Mouse (Mus musculus) midbrain, embryonic 10.5 days (tissue): Measurements from ENCODE around the gene Olfr251. TPM values are rescaled to one million over a fixed set of nuclear protein-coding genes. Genes with fewer than 3 reads are reported as not detected.
"Not testable (repeated sequence)": the region's sequence is repeated elsewhere in the genome, so short reads cannot be mapped to it uniquely, and the experiment has no call there.

Experiments used
- DNase-seq: peaks from one replicate; pipeline ENCODE4 v3.0.0-alpha.2; 2017; ENCODE audit warnings: low spot score
- H3K27ac ChIP-seq: fragments of 300-500 bp; sonication (generic); replicated peaks from 2 replicates; pipeline ENCODE4 v1.5.1; 2016; ENCODE audit warnings: mild to moderate bottlenecking
- H3K27me3 ChIP-seq: fragments of 300-500 bp; sonication (generic); 2 replicates; pipeline ENCODE4 v1.6.1; 2016; ENCODE audit warnings: low read depth, mild to moderate bottlenecking; ENCODE audit not compliant: poor library complexity, severe bottlenecking
- H3K36me3 ChIP-seq: fragments of 300-500 bp; sonication (generic); 2 replicates; pipeline ENCODE4 v1.6.1; 2016; ENCODE audit warnings: mild to moderate bottlenecking, moderate library complexity
- H3K4me1 ChIP-seq: fragments of 300-500 bp; sonication (generic); 2 replicates; pipeline ENCODE4 v1.6.1; 2016
- H3K4me3 ChIP-seq: fragments of 300-500 bp; sonication (generic); 2 replicates; pipeline ENCODE4 v1.5.1; 2016; ENCODE audit warnings: mild to moderate bottlenecking, moderate library complexity
- H3K9me3 ChIP-seq: fragments of 300-500 bp; sonication (generic); replicated peaks from 2 replicates; pipeline ENCODE4 v1.6.1; 2016; ENCODE audit warnings: mild to moderate bottlenecking
- WGBS: fragments of 180-500 bp; shearing (Covaris S2); methylation state at CpG from one replicate; pipeline ENCODE4 v1.1.7; 2016; 5-methylcytosine and 5-hydroxymethylcytosine counted together
- polyA plus RNA-seq: library from polyadenylated mRNA; unstranded; fragments of >200 nt; fragmentation: Nextera tagmentation; extraction: Ambion mirVana; gene quantifications from 2 replicates; pipeline ENCODE4 v1.2.1, GENCODE M21; 2016

The Olfr251 gene
- polyA plus RNA-seq: not detected in 2 replicates

GRCm38 (mm10) chr9:38376786-38377185, at the start of gene Olfr251:
Gene Olfr251, plus strand, starts transcription at chr9:38377086.
- no peak for DNase-seq
- no peaks in the 10 kb centered on the region for H3K36me3 ChIP-seq
- no peaks in the 10 kb centered on the region for H3K9me3 ChIP-seq
- WGBS: 79% methylated on average over 2 of the region's 2 CpGs
- H3K27ac ChIP-seq: no peak within 1 kb of the TSS
- no peaks in the 10 kb centered on the region for H3K27me3 ChIP-seq
- no peaks in the 10 kb centered on the region for H3K4me1 ChIP-seq
- H3K4me3 ChIP-seq: no peak within 1 kb of the TSS

- Histone ChIP-seq H3K9me3 (no peaks in the 10 kb centered on the region), H3K4me1 (no peaks in the 10 kb centered on the region), H3K27ac (no peak within 1 kb of the TSS), H3K27me3 (no peaks in the 10 kb centered on the region), H3K4me3 (no peak within 1 kb of the TSS), H3K36me3 (no peaks in the 10 kb centered on the region)
- 86% methylated on average over 3 of the region's 3 CpGs for WGBS
- no peak for DNase-seq
Measured at GRCm38 (mm10) chr9:38328760-38329159, 48.1 kb upstream of the Olfr251 start, which contains the start of gene Olfr25. Gene Olfr25, plus strand, starts transcription at chr9:38329060.

GRCm38 (mm10) chr9:38348111-38348510, 28.8 kb upstream of the Olfr251 start, which contains the start of gene Olfr898:
Gene Olfr898, plus strand, starts transcription at chr9:38348411.
- H3K4me3 ChIP-seq: no peak within 1 kb of the TSS
- no peaks in the 10 kb centered on the region for H3K36me3 ChIP-seq
- no peaks in the 10 kb centered on the region for H3K4me1 ChIP-seq
- 96% methylated on average over 4 of the region's 4 CpGs for WGBS
- no peaks in the 10 kb centered on the region for H3K27me3 ChIP-seq
- no peaks in the 10 kb centered on the region for H3K9me3 ChIP-seq
- H3K27ac ChIP-seq: no peak within 1 kb of the TSS
- no peak for DNase-seq

- Histone ChIP-seq H3K27ac (no peak within 1 kb of the TSS), H3K36me3 (no peaks in the 10 kb centered on the region), H3K4me1 (no peaks in the 10 kb centered on the region), H3K27me3 (no peaks in the 10 kb centered on the region), H3K9me3 (no peaks in the 10 kb centered on the region), H3K4me3 (no peak within 1 kb of the TSS)
- WGBS: 95% methylated on average over 2 of the region's 2 CpGs
- no peak for DNase-seq
Measured at GRCm38 (mm10) chr9:38366596-38366995, 10.3 kb upstream of the Olfr251 start, which contains the start of gene Olfr250. Gene Olfr250, plus strand, starts transcription at chr9:38366896.

- DNase-seq: no peak
- Histone ChIP-seq H3K27ac (no peak within 1 kb of the TSS), H3K27me3 (no peaks in the 10 kb centered on the region), H3K9me3 (no peaks in the 10 kb centered on the region), H3K36me3 (no peaks in the 10 kb centered on the region), H3K4me3 (no peak within 1 kb of the TSS), H3K4me1 (no peaks in the 10 kb centered on the region)
- 84% methylated on average over 1 of the region's 1 CpGs for WGBS
Measured at GRCm38 (mm10) chr9:38401398-38401797, 24.5 kb downstream of the Olfr251 start, which contains the start of gene Olfr147. Gene Olfr147, plus strand, starts transcription at chr9:38401698.

- not testable (repeated sequence) for H3K27ac ChIP-seq, H3K4me3 ChIP-seq, H3K9me3 ChIP-seq, H3K27me3 ChIP-seq, DNase-seq, H3K4me1 ChIP-seq, H3K36me3 ChIP-seq
- WGBS: 94% methylated on average over 3 of the region's 3 CpGs
Measured at GRCm38 (mm10) chr9:38407502-38407901, 30.6 kb downstream of the Olfr251 start.

GRCm38 (mm10) chr9:38413502-38413901, 36.6 kb downstream of the Olfr251 start:
- 94% methylated on average over 14 of the region's 14 CpGs for WGBS
- not testable (repeated sequence) for H3K36me3 ChIP-seq, DNase-seq, H3K4me3 ChIP-seq, H3K27me3 ChIP-seq, H3K27ac ChIP-seq, H3K4me1 ChIP-seq
- H3K9me3 ChIP-seq: peaks cover 21% of the 10 kb centered on the region

- no peak for DNase-seq
- Histone ChIP-seq H3K36me3 (no peaks in the 10 kb centered on the region), H3K4me1 (no peaks in the 10 kb centered on the region), H3K27ac (no peak overlapping the region), H3K4me3 (no peak overlapping the region), H3K9me3 (no peaks in the 10 kb centered on the region), H3K27me3 (no peaks in the 10 kb centered on the region)
Measured at GRCm38 (mm10) chr9:38423801-38424200, 46.9 kb downstream of the Olfr251 start.

- Histone ChIP-seq H3K4me1 (no peaks in the 10 kb centered on the region), H3K27me3 (no peaks in the 10 kb centered on the region), H3K27ac (no peak overlapping the region), H3K4me3 (no peak overlapping the region), H3K9me3 (no peaks in the 10 kb centered on the region), H3K36me3 (no peaks in the 10 kb centered on the region)
- WGBS: 56% methylated on average over 1 of the region's 1 CpGs
- DNase-seq: no peak
Measured at GRCm38 (mm10) chr9:38427026-38427425, 50.1 kb downstream of the Olfr251 start.

- 90% methylated on average over 1 of the region's 1 CpGs for WGBS
- no peak within 1 kb of the TSS for H3K4me3 ChIP-seq
- no peak for DNase-seq
- H3K9me3 ChIP-seq: no peaks in the 10 kb centered on the region
- H3K27me3 ChIP-seq: no peaks in the 10 kb centered on the region
- H3K27ac ChIP-seq: no peak within 1 kb of the TSS
- no peaks in the 10 kb centered on the region for H3K4me1 ChIP-seq
- no peaks in the 10 kb centered on the region for H3K36me3 ChIP-seq
Measured at GRCm38 (mm10) chr9:38429155-38429554, 52.3 kb downstream of the Olfr251 start, which contains the start of gene Olfr901. Gene Olfr901, plus strand, starts transcription at chr9:38429455.

Other genes with a start within 250 kb of the Olfr251 start
- gene Olfr890, start 234.6 kb upstream of the Olfr251 start, polyA plus RNA-seq: not detected in 2 replicates
- not detected in 2 replicates for gene Olfr891, start 196.3 kb upstream of the Olfr251 start, polyA plus RNA-seq
- not detected in 2 replicates for gene Olfr893, start 168.7 kb upstream of the Olfr251 start, polyA plus RNA-seq
- not detected in 2 replicates for gene Olfr894, start 159.0 kb upstream of the Olfr251 start, polyA plus RNA-seq
- gene Olfr143, start 124.3 kb upstream of the Olfr251 start, polyA plus RNA-seq: not detected in 2 replicates
- not detected in 2 replicates for gene Olfr895, start 109.2 kb upstream of the Olfr251 start, polyA plus RNA-seq
- not detected in 2 replicates for gene Olfr896-ps1, start 86.0 kb upstream of the Olfr251 start, polyA plus RNA-seq
- not detected in 2 replicates for gene Olfr25, start 48.0 kb upstream of the Olfr251 start, polyA plus RNA-seq
- gene Olfr898, start 28.7 kb upstream of the Olfr251 start, polyA plus RNA-seq: not detected in 2 replicates
- gene Olfr250, start 10.2 kb upstream of the Olfr251 start, polyA plus RNA-seq: not detected in 2 replicates
- not detected in 2 replicates for gene Olfr147, start 24.6 kb downstream of the Olfr251 start, polyA plus RNA-seq
- not detected in 2 replicates for gene Olfr901, start 52.4 kb downstream of the Olfr251 start, polyA plus RNA-seq
- gene Olfr902, start 70.6 kb downstream of the Olfr251 start, polyA plus RNA-seq: not detected in 2 replicates
- not detected in 2 replicates for gene Olfr904, start 86.1 kb downstream of the Olfr251 start, polyA plus RNA-seq
- not detected in 2 replicates for gene Olfr905, start 94.0 kb downstream of the Olfr251 start, polyA plus RNA-seq
- gene Olfr906, start 110.0 kb downstream of the Olfr251 start, polyA plus RNA-seq: not detected in 2 replicates
- not detected in 2 replicates for gene Olfr907, start 118.7 kb downstream of the Olfr251 start, polyA plus RNA-seq
- gene Olfr911-ps1, start 144.5 kb downstream of the Olfr251 start, polyA plus RNA-seq: not detected in 2 replicates
- gene Olfr910, start 160.8 kb downstream of the Olfr251 start, polyA plus RNA-seq: not detected in 2 replicates
- gene Olfr912, start 203.1 kb downstream of the Olfr251 start, polyA plus RNA-seq: not detected in 2 replicates
- gene Olfr913, start 215.7 kb downstream of the Olfr251 start, polyA plus RNA-seq: not detected in 2 replicates
- not detected in 2 replicates for gene Olfr914, start 228.0 kb downstream of the Olfr251 start, polyA plus RNA-seq